Mouse (Mus musculus): Measurements from ENCODE around the gene Cntn5. TPM values are rescaled to one million over a fixed set of nuclear protein-coding genes. Genes with fewer than 3 reads are reported as not detected.

The Cntn5 gene
- total RNA-seq (2023) = not detected

DNA sequence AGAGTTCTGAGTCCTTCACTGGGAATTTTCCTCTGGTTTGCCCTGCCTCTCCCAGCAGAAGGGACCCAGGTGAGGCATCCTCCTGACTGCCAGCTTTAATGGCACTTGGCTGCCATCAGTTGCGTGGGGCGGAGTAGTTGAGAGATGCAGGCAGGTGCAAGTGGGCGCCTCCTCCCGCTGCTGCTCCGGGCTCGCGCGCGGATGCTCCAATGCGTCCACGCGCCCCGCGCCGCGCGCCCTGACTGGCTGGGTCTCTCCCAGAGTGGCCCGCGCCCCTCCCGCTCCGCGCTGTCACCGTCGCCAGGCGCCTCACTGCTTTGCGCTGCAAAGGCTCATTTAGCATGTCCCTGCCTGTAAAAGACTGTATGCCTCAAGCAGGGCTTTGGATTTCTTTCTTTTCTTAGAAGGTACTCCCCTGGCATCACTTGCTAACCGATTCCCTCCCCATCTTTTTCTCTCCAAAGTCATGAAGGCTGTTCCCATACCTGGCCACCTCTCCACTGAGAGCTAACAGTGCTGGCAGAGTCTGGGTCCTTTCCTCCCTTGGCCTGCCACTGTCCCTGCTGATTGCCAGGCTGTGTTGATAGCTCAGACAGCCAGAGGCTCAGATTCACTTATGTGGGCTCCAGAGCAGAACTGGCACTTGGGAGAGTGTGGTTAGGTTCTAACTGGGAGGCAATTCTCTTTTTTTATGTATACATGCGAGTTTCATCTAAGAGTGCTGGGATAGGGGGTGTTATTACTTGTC, at the start of gene Cntn5:
Cntn5 (minus strand) TSS at position 160 of the 748 bp plus-strand sequence.

